Mouse (Mus musculus): ENCODE measurements at regions not wholly inside any gene's neighbourhood (a gene's known extent, or its start where the extent isn't known, plus 50 kb on each side); places are given as distances from the start of the nearest gene placed in this dataset.

- DNase-seq: no peak
Measured at GRCm38 (mm10) chr3:117520461-117520860, 54.2 kb upstream of the Plppr5 start.

DNA sequence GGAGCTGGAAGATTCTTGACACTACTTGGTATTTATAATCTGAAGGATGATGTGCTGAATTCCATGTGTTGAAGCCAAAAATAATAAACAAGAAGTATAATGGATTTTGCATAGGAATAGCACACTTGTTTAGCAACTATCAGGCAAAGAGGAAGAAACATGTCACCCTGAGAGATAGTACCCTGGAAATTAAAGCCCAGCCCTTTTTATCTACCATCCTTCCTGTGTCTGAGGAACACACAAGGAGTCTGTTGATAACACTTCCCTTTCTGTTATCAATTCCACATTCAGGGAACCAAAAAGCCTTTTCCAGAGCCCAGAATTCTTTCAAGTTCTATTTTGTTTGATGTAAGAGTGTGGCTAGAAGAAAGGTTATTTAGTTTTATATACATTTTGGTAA, 66.5 kb upstream of the Plppr5 start:
- no peak for DNase-seq

GRCm38 (mm10) chr3:117506151-117506723, 68.4 kb upstream of the Plppr5 start:
- DNase-seq: no peak

DNA sequence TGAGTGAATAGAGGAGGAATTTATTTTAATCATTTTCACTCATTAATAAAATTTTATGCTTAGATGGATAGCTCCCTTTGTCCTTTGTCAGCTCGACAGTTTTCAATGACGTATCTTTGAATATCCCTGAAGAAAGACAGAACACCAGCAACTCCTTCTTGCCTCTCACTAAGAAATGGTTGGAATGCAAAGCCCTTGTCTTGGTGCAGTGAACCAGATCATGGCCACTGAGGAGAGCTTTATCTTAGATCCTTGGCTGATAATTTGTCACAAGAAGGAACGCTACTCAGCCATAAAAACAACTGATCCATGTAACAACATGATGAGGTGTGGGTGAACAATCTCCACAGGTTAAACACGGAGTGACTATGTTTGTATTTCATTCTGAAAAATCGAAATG, 73.5 kb upstream of the Plppr5 start:
- no peak for DNase-seq

- DNase-seq: no peak
Measured at GRCm38 (mm10) chr3:117498138-117498897, 76.3 kb upstream of the Plppr5 start.

DNA sequence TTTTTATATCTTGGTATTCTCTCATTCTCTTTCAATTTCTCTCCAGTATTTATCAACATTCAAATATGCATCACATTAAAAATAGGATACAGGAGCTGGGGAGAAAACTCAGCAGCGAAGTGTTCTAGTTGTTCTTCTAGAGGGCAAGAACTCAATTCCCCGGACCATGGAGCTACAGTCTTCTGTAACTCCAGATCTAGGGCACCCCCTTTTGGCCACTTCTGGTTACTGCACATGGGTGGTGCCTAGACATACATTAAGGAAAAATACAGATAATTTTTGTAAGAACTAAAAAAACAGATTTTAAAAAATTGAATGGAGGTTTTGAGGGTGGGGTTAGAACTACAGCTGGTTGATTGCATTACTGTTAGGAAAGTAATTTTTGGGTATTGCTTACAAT, 80.5 kb upstream of the Plppr5 start:
- DNase-seq: peak; percentile 36

- no peak for DNase-seq
Measured at GRCm38 (mm10) chr3:117487281-117488027, 87.2 kb upstream of the Plppr5 start.

GRCm38 (mm10) chr3:117486351-117486750, 88.3 kb upstream of the Plppr5 start:
- DNase-seq: no peak

GRCm38 (mm10) chr3:117480131-117480530, 94.5 kb upstream of the Plppr5 start:
- DNase-seq: no peak

DNA sequence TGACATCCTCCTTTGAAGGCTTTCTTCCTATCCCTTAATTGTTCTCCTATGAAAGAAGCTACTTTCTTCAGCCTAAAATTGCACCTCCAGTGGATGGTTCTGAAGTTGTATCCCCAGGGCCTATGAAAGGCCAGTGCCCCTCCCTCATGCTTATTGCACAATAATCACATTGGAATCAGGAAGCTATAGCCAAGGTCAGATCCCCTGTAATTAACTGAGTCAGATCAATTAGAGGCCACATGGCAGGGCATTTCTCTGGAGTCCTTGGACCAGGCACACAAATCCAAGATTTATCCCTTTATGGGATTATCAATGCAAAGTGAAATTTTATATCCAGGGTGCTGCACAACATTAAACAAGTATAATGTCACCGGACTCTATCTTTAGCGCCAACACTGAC, 98.8 kb upstream of the Plppr4 start:
- no peak for DNase-seq

- DNase-seq: no peak
Measured at GRCm38 (mm10) chr3:117450559-117450958, 89.9 kb upstream of the Plppr4 start.

DNA sequence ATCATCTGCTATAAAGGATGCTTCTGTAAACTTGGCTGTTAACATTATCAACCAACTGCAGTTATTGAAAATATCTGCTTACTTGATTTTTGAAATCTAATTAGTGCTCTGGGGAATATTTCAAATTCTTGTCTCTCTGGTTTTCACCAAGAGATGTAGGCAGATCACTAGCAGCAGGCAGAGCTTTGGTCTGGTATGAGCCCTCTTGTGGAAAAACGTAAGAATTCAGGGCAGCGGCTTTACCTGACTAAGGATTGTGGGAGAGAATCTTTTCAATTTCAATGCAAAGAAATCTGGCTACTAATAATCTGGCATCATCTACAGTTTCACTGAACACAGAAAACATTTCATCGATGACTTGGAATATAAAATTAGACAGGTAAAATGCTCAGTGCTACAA, 81.2 kb upstream of the Plppr4 start:
- no peak for DNase-seq

DNA sequence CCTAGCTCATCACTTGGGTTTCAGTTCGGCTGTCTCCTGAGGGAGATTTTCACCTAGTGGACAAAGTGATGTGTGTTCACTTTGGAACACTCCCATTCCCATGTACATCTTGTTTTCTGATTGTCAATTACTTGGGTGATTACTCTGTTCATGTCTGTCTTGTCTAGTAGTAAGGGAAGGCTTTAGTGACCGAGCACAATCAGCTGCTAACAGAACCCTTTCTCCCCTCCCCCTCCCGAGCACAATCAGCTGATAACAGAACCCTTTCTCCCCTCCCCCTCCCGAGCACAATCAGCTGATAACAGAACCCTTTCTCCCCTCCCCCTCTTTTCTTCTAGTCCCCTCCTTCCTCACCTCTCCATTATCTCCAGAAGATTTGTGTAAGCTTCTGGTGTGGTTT, 79.6 kb upstream of the Plppr4 start:
- no peak for DNase-seq

DNA sequence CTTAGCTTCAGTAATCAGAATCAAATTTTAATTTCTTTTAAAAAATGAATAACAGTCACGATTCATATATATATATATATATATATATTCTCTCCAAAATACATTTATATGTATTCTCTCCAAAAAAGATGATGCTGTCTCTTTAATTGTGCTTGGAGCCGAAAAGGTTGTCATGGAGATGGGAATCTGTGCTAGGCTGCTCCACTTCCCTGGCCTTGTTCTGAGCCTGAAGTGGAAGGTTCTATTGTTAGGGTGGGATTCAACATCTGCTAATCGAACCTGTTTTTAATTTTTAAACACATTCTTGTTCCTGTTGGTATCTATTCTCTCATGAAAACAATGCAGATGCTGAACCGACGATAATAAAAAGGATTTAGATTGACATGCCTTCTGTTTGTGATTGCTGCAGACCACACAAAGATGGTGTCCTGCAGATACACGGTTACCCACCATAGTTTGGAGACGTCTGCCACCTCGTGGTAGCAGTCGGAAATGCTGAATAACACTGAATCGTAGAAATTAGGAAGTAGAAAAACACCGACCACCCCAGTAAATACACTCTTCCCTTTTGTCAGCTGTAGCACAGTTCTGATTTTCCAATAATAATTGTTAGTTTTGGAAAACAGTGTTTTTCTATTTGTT, 77.9 kb upstream of the Plppr4 start:
- DNase-seq: peak; percentile 77

- no peak for DNase-seq
Measured at GRCm38 (mm10) chr3:117424526-117424925, 63.9 kb upstream of the Plppr4 start.

GRCm38 (mm10) chr3:117412896-117413747, 52.4 kb upstream of the Plppr4 start:
- no peak for DNase-seq

Measured in lung, postnatal 10 days (tissue).